Mouse (Mus musculus): ENCODE data around the gene Fbxl21. TPM values are rescaled to one million over a fixed set of nuclear protein-coding genes. Genes with fewer than 3 reads are reported as not detected.

Gene Fbxl21
- polyA plus RNA-seq, 1 experiment from 2014 or later: 1.3 TPM

DNA sequence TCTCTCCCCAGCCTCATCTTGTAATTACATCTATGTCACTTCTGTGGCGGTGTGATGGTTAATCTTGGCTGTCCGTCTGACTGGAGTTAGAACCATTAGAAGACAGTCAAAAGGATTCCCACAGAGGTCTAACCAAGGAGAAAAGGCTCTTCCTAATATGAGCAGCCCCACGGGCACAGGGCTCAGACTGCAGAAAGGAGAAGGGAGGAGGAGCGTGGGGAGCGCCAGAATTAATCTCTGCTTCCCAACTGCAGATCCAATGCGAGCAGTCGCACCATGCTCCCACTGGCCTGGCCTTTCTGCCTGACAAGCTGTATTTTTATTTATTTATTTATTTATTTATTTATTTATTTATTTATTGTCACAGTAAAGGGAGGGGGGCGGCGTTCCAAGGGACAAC lies 21.5 kb downstream of the Fbxl21 start:
- Histone ChIP-seq H3K4me3 (no peak overlapping the region), H3K9me3 (no peaks in the 10 kb centered on the region), H3K4me1 (peaks cover 4% of the 10 kb centered on the region; the same call in 1 of the 2 replicates), H3K27ac (replicated peaks) (no peak overlapping the region), H3K36me3 (replicated peaks) (no peaks in the 10 kb centered on the region), H3K27me3 (replicated peaks; ENCODE audit: low read depth, poor library complexity, severe bottlenecking) (no peaks in the 10 kb centered on the region)
- no peak for DNase-seq (ENCODE audit: low spot score)
- WGBS: 80% methylated on average over 9 of the region's 9 CpGs

DNA sequence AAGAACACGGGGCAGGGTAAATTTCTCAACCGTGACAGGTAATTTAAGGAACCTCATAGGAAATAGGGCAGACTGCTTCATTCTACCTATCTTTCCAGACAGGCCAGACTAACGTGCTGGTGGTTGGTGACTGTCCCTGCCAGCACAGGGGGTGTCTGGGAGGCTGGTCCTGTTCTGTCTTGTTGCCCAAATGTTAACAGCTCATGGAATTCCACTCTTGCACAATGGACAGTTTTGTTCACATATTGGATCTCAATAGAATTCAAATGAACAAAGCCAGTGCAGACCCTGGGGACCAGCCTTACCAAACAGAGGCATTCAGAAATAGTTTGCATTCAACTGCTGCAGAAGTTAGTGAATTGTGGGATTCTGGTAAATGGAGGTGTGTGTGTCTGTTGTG lies 22.7 kb downstream of the Fbxl21 start:
- Histone ChIP-seq H3K27me3 (replicated peaks; ENCODE audit: low read depth, poor library complexity, severe bottlenecking) (no peaks in the 10 kb centered on the region), H3K27ac (replicated peaks) (no peak overlapping the region), H3K4me3 (no peak overlapping the region), H3K4me1 (peaks cover 8% of the 10 kb centered on the region; the same call in 1 of the 2 replicates), H3K36me3 (replicated peaks) (no peaks in the 10 kb centered on the region), H3K9me3 (no peaks in the 10 kb centered on the region)
- no peak for DNase-seq (ENCODE audit: low spot score)
- WGBS: 68% methylated on average over 3 of the region's 3 CpGs

DNA sequence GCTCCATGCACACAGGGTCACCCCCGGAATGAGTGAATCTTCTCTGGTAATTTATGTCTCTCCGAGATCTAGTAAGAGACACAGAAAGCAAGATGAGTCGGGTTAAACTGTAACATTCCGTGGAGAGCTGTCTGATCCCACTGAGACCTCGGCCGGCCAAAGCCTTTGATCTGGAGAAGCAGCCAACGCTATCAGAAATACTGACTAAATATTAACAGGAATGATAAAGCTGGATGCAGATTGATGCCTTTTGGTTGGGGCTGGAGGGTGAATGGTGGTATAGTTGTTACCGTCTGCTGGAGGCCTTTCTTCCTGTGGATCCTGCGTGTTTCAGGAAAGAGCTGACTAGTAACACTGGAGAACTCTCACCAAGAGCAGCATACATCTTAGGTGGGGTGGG lies 26.1 kb downstream of the Fbxl21 start, which contains the start of gene Lect2:
Gene Lect2, minus strand, starts transcription at position 102 of the 400 bp plus-strand sequence.
- no peak for DNase-seq (ENCODE audit: low spot score)
- no peaks in the 10 kb centered on the region for H3K36me3 ChIP-seq (replicated peaks)
- H3K27me3 ChIP-seq (replicated peaks; ENCODE audit: low read depth, poor library complexity, severe bottlenecking): no peaks in the 10 kb centered on the region
- H3K27ac ChIP-seq (replicated peaks): no peak within 1 kb of the TSS
- H3K4me1 ChIP-seq: peaks cover 10% of the 10 kb centered on the region
- H3K4me3 ChIP-seq: no peak within 1 kb of the TSS
- 87% methylated on average over 9 of the region's 9 CpGs for WGBS
- H3K9me3 ChIP-seq: no peaks in the 10 kb centered on the region

DNA sequence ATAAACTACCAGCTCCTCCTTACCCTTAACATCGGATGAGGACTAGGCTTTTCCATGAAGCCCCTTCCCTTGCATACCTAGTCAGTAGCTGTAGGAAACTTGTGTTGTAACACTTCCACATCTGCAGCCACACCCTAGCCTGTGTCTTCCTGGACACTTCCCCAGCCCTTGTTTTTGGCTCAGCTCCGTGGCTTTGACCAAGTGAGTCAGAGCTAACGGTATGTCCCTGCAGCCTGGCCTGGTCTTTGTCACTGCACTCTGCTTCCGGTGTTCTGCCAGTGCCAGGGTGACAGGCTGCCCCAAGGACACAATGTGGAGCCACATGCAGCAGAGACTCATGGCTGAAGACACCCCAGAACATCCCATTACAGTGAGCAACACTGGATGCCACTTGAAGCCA lies 27.1 kb downstream of the Fbxl21 start:
- peaks cover 13% of the 10 kb centered on the region for H3K4me1 ChIP-seq
- no peak for DNase-seq (ENCODE audit: low spot score)
- H3K4me3 ChIP-seq: no peak overlapping the region
- no peaks in the 10 kb centered on the region for H3K9me3 ChIP-seq
- H3K27ac ChIP-seq (replicated peaks): no peak overlapping the region
- no peaks in the 10 kb centered on the region for H3K27me3 ChIP-seq (replicated peaks; ENCODE audit: low read depth, poor library complexity, severe bottlenecking)
- H3K36me3 ChIP-seq (replicated peaks): no peaks in the 10 kb centered on the region
- WGBS: 74% methylated on average over 4 of the region's 4 CpGs

DNA sequence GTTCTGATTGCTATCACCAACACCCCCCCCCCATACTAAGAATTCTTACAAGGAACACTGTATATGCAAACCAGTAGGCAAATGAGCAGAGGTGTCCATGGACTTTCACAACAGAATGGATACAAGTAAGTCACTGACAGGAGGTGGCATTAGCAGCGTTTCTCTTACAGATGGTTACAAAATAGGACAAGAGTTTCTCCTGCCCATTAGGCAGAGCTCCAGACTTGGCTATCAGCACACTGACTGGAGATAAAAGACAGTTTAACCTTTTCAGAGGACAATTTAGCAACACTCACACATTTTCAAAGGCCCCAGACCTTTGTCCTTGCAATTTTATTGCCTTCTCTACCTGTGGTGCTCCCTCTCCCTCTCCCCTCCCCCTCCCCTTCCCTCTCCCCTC lies 28.3 kb downstream of the Fbxl21 start:
- H3K36me3 ChIP-seq (replicated peaks): no peaks in the 10 kb centered on the region
- H3K9me3 ChIP-seq: no peaks in the 10 kb centered on the region
- no peak for DNase-seq (ENCODE audit: low spot score)
- no peak overlapping the region for H3K4me3 ChIP-seq
- H3K27ac ChIP-seq (replicated peaks): no peak overlapping the region
- WGBS: 57% methylated on average over 1 of the region's 1 CpGs
- H3K4me1 ChIP-seq: peaks cover 19% of the 10 kb centered on the region
- H3K27me3 ChIP-seq (replicated peaks; ENCODE audit: low read depth, poor library complexity, severe bottlenecking): no peaks in the 10 kb centered on the region

DNA sequence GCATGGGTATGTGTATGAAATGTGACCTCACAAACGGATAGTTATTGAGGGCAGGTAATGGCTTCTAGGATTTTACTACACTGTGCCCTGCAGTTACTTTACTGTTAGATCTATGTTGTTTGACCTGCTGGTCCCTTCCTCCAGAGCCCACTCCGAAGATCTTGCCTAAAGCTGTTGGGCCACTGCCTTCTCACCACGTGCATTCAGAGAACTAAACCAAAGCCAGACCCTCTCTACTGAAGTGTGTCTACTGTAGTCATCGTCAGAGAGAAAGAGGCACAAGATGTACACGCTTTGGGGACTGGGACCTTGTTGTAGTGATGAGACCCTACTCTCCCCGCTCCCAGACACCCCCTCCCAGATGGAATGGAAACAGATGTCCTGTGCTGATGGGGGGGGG lies 29.4 kb downstream of the Fbxl21 start:
- H3K4me1 ChIP-seq: peaks cover 19% of the 10 kb centered on the region
- H3K9me3 ChIP-seq: no peaks in the 10 kb centered on the region
- 85% methylated on average over 6 of the region's 6 CpGs for WGBS
- H3K36me3 ChIP-seq (replicated peaks): no peaks in the 10 kb centered on the region
- no peaks in the 10 kb centered on the region for H3K27me3 ChIP-seq (replicated peaks; ENCODE audit: low read depth, poor library complexity, severe bottlenecking)
- DNase-seq (ENCODE audit: low spot score): no peak
- H3K27ac ChIP-seq (replicated peaks): no peak overlapping the region
- no peak overlapping the region for H3K4me3 ChIP-seq

DNA sequence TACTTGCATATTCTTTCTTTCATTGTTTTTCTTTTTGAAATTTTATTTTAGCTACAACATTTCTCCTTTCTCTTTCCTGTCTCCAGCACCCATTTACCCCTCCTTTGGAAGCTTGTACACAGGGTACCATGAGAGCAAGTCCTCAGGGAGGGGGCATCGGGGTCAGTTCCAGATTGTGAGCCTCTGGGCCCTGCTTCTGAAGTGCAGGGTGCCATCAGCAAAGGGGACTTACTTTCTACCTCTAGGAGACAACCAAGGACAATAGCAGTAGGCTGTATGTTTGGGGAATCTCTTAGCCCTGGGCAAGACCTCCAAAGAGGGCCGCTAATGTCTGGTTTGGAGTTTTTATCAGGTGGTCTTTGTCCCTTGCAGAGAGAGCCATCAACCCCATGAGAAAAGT lies 31.7 kb downstream of the Fbxl21 start:
- Histone ChIP-seq H3K4me3 (no peak overlapping the region), H3K36me3 (replicated peaks) (no peaks in the 10 kb centered on the region), H3K4me1 (peaks cover 29% of the 10 kb centered on the region), H3K27ac (replicated peaks) (no peak overlapping the region), H3K27me3 (replicated peaks; ENCODE audit: low read depth, poor library complexity, severe bottlenecking) (no peaks in the 10 kb centered on the region), H3K9me3 (no peaks in the 10 kb centered on the region)
- 45% methylated on average over 2 of the region's 2 CpGs for WGBS
- DNase-seq (ENCODE audit: low spot score): no peak

DNA sequence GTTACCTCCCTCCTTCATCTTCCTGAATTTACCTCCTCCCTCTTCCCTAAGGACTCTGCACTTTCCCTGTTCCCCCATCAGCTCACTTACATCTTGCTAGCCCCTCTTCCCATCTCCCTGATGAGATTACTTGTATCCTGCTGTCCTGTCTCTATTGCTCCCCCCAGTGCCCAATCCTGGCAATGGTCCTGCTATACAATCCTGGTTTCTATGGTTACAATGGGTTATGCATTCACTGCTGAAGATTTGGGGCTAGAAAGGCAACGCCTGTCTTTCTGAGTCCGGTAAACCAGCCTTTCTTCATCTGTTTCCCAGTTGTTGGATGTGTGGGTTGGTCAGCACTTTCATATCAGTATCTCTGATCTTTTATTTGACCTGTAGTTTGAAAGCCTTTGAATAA lies 32.1 kb downstream of the Fbxl21 start:
- Histone ChIP-seq H3K4me3 (no peak overlapping the region), H3K4me1 (peaks cover 32% of the 10 kb centered on the region), H3K27ac (replicated peaks) (0 out of 2 replicates have a peak overlapping the region, but pooled peaks have one; percentile 40), H3K9me3 (no peaks in the 10 kb centered on the region), H3K27me3 (replicated peaks; ENCODE audit: low read depth, poor library complexity, severe bottlenecking) (no peaks in the 10 kb centered on the region), H3K36me3 (replicated peaks) (no peaks in the 10 kb centered on the region)
- WGBS: 11% methylated on average over 2 of the region's 2 CpGs
- DNase-seq (ENCODE audit: low spot score): peak; percentile 68

DNA sequence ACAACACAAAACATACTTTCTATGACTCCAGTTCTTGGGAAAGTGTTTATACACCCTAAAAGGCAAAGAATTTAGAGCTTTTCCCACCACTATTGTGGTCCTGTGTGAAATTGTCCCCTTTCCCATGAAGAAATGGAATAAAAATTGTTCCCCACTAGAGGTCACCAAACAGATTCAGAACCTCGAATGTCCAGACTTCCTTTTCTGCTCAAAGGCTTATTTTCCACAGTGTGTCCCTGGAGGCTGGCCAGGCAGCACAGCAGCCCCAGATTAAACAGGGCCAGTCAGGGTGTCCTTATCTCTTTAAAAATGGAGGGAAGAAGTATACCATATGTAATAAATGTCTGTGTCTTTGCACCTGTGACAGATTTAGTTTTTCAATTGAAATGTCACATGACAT lies 33.7 kb downstream of the Fbxl21 start:
- Histone ChIP-seq H3K4me3 (no peak overlapping the region), H3K27me3 (replicated peaks; ENCODE audit: low read depth, poor library complexity, severe bottlenecking) (no peaks in the 10 kb centered on the region), H3K4me1 (peaks cover 29% of the 10 kb centered on the region), H3K36me3 (replicated peaks) (no peaks in the 10 kb centered on the region), H3K27ac (replicated peaks) (no peak overlapping the region), H3K9me3 (no peaks in the 10 kb centered on the region)
- WGBS: 4% methylated on average over 1 of the region's 1 CpGs
- no peak for DNase-seq (ENCODE audit: low spot score)

DNA sequence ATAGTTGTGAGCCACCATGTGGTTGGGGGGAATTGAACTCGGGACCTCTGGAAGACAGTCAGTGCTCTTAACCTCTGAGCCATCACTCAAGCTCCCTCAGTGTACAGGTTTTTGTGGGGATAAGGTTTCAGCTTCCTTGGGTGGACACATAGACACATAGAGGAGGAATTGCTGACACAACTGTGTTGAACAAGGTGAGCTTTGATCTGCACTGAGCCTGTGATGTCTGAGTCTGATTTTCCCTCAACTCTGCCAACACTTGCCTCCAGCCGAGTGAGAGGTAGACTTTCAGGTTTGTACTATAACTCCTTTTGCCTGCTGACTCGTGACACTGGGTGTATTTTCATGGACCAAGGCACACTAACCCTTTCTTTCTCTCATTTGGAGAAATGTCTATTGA lies 34.4 kb downstream of the Fbxl21 start:
- peaks cover 29% of the 10 kb centered on the region for H3K4me1 ChIP-seq
- no peak for DNase-seq (ENCODE audit: low spot score)
- no peaks in the 10 kb centered on the region for H3K9me3 ChIP-seq
- no peaks in the 10 kb centered on the region for H3K36me3 ChIP-seq (replicated peaks)
- H3K27ac ChIP-seq (replicated peaks): no peak overlapping the region; the same call in 1 of the 2 replicates
- H3K4me3 ChIP-seq: no peak overlapping the region
- no peaks in the 10 kb centered on the region for H3K27me3 ChIP-seq (replicated peaks; ENCODE audit: low read depth, poor library complexity, severe bottlenecking)
- WGBS: 81% methylated on average over 3 of the region's 3 CpGs

DNA sequence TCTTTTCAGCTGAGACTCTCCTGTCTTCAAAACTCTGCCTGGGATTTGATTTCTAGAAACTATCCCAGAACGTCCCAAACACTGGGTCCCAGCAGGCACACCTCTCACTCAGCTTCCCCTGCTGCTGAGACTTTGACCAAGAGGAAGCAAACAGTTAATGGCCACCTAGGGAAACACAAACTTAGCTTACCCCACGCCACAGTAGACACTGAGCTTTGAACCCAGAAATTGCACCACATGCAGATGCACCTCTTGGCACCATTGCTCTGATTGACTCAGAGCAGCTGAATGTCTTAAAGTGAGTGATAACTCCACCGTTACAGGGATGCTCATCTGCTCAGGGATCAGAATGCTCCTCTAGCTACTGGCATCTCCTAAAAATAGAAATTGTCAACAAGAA lies 36.5 kb downstream of the Fbxl21 start:
- 43% methylated on average over 3 of the region's 3 CpGs for WGBS
- no peak overlapping the region for H3K4me3 ChIP-seq

DNA sequence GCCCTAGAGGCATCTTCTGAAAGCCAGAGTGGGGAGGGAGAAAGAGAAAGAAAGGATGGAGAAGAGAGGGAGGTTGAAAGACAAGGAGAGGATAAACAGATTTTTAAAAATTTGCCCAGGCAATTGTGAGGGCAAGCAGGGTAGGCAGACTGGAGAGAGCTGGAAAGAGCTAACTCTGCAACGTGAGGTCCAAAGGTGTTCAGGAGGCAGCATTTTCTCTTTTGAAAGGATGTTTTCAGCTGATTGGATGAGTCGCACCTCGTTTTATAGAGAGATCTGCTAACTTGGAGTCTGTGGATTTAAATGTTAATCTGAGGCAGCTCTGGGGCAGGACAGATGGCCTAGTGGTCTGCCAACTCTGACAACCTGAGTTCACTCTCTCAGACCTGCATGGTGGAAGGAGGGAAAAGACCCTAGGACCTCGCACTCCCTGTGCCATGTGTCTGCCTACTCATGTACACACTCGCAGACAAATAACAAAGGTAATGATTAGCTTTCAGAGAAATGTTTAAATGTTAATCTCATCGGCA lies 37.6 kb downstream of the Fbxl21 start:
- Histone ChIP-seq H3K36me3 (replicated peaks) (no peaks in the 10 kb centered on the region), H3K9me3 (no peaks in the 10 kb centered on the region), H3K4me3 (no peak overlapping the region), H3K27me3 (replicated peaks; ENCODE audit: low read depth, poor library complexity, severe bottlenecking) (no peaks in the 10 kb centered on the region), H3K27ac (replicated peaks) (no peak overlapping the region), H3K4me1 (peaks cover 15% of the 10 kb centered on the region)
- whole genome bisulfite sequencing: 85% methylated on average over 6 of the region's 6 CpGs
- DNase-seq (ENCODE audit: low spot score): no peak

More for the DNA sequence above, 36.5 kb downstream of the Fbxl21 start:
- 0 out of 2 replicates have a peak overlapping the region, but pooled peaks have one; percentile 19 for H3K27ac ChIP-seq (replicated peaks)
- no peak for DNase-seq (ENCODE audit: low spot score)
- H3K27me3 ChIP-seq (replicated peaks; ENCODE audit: low read depth, poor library complexity, severe bottlenecking): no peaks in the 10 kb centered on the region
- no peaks in the 10 kb centered on the region for H3K36me3 ChIP-seq (replicated peaks)
- H3K9me3 ChIP-seq: no peaks in the 10 kb centered on the region
- H3K4me1 ChIP-seq: peaks cover 25% of the 10 kb centered on the region

DNA sequence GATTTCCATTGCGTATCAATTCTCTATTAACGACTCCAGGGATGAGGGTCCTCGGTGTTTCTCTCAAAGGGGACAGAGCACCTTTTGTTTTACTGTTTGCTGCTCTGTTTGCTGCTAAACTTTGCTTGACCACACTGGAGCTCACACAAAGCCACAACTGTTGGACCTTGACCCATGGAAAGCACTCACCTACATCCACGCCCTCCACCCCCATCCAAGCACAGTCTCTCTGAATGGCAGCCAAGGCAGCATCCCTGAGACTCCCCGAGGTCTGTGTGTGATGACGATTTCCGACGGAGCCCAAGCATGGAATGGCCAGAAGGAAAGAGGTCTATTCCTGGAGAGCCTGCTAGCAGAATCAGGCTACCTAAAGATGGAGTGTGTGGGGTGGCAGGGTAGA lies 38.9 kb downstream of the Fbxl21 start:
- H3K4me3 ChIP-seq: no peak overlapping the region
- H3K4me1 ChIP-seq: peaks cover 15% of the 10 kb centered on the region
- H3K27me3 ChIP-seq (replicated peaks; ENCODE audit: low read depth, poor library complexity, severe bottlenecking): no peaks in the 10 kb centered on the region
- no peaks in the 10 kb centered on the region for H3K36me3 ChIP-seq (replicated peaks)
- H3K27ac ChIP-seq (replicated peaks): no peak overlapping the region
- H3K9me3 ChIP-seq: no peaks in the 10 kb centered on the region
- no peak for DNase-seq (ENCODE audit: low spot score)
- 56% methylated on average over 8 of the region's 8 CpGs for WGBS
